Mouse (Mus musculus): ENCODE measurements at regions not wholly inside any gene's neighbourhood (a gene's known extent, or its start where the extent isn't known, plus 50 kb on each side); places are given as distances from the start of the nearest gene placed in this dataset.

DNA sequence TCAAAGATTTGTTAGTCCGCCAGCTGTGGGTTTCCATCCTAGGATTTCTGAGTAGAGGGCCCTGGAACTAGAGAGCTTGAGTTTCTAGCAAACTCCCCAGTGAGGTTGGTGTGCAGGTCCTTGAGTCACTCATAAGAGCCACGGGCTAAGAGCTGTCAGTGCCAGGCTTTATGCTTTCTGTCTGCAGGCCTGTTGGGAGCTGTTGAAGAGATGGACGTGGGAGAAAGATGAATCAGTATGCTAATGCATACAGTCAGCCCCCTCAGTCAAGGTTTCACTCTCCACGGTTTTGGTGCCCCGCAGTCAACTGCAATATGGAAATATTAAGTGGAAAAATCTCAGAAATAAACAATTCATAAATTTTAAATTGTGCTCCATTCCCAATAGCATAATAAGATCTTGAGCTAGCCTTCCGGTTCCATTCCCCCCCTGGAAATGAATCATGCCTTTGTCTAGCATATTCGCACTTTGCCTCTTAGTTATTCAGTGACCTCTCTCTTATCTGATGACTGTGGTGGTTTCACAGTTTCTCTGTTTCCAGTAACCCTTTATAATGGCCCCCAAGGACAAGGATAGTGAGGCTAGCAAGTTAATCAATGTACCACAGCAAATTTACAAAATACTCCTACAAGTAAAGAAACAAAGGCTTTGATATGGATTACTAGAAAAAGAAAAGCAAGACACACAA, 199.4 kb upstream of the Eci2 start:
- no peak for DNase-seq

DNA sequence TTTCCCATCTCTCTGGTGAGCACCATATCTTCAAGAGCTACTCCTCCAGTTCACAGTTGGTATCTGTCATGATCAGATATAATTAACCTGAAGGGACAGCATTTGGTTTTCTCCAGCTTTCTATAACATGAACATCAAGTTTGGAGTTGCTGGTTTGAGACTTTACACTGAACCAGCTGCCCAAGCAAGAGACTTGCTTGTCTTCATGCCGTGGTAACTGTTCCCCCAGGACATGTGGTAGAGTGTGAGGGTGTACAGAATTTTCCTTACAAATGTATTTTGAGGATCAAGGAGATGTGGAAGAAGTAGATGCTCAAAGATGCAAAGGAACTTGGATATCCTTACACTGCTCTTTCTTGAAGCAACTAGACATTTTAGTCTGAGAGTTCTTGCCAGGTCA, 200.0 kb upstream of the Eci2 start:
- no peak for DNase-seq

DNA sequence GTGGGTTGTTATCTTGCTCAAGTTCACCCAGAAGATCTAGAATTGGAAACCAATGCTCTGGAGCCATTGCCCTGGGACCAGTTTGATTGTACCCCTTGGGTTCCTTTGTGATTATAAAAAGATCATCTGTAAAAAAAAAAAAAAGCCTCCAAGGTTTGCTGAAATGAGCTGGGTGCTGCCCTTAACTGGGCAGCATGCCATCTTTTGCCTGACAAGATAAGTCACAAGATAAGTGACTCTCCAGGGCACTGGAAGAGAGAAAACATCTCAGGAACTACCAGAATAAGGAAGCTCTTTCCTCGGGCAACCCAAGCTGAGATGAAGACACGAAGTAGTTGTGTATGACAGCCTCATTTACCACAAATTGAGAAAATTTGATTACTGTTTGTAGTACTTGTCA, 202.7 kb upstream of the Eci2 start:
- DNase-seq, result no peak

DNA sequence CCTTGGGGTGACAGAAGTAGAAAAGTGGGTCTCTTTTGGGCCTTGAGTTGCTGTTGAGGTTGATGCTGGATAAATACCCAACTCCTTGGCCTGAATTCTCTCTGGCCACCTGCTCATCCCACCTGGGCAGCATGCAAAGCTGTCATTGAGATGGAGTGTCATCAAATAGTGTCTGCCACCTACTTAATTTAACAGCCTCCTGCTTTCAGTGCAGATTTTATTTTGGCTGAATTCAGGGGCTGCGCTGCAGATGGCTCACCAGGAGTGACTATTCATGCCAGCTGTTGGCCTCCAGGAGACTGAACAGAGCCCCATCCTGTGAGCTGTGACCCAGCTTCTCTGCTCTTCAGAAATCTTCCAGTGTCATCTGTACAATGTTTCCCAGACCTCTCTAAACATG, 206.7 kb upstream of the Eci2 start:
- DNase-seq, result no peak

DNA sequence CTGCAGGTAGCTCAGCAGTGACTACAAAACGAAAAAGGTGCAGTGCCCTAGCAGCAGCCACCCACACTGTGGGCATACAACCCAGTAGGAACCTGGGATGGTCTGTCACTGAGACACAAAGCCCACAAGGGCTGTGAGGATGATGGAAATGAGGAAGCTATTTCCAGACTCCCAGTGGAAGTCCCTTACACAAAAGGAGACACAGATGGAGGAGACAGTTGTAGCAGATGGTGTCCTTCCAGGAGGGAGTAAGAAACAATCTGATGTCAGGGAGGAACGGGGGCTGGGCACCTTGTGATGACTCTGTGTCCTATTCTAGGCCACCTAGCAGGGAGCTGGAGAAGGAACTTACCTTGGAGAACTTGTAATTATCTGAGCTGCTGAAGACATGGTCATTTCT, 214.5 kb upstream of the Eci2 start:
- no peak for DNase-seq

DNA sequence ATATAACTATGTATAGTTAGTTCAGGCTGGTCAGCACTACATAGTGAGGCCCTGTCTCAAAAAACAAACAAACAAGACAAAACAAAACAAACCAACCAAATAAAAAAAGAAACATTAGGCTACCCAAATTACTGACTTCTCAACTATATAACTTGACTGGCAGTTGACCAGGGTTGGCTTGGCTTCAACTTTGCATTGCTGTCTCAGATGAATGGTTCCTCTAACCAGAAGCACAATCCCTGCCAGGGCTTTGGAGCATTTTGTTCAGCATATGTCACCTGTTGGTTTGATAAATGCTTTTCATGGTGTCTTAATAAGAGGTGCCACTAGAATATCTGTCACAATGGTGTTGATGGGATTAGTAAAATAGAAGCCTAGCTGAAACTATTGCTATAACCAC, 217.1 kb upstream of the Eci2 start:
- no peak for DNase-seq

DNA sequence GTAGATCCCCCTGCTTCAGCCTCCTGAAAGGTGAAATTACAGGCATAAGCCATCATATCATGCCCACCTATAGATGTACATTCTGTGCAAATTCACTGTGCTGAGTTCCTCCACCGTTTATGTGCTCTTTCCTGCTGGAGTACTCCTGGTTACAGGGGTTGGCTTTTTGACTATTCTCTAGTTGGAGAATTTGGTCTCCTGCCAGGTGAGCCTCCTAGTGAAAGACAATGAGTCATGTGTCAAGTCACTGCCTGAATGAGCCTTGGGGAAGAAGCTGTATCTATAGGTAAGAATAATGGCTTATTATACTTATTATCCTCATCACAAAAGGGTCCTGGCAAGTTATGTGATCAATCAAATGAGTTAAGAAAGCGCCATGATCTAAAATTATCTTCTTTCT, 230.5 kb upstream of the Eci2 start:
- DNase-seq, result no peak

DNA sequence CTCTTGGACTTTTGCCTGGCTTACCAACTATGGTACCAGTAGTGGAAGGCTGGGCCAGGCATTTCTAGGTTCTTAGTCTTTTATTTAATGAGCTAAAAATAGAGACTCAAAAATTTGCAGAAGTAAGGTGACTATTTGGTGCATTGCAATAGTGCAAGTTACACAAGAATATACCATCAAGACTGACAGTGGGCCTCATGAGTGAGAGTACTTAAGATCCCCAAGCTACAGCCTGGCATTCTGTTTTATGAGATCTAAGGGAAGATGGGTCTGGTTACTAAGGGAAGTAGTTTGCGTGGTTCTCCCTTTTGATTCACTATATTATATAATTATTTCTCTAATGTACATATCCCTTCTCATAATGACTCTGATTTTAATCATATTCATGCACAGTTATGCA, 231.8 kb upstream of the Eci2 start:
- no peak for DNase-seq

DNA sequence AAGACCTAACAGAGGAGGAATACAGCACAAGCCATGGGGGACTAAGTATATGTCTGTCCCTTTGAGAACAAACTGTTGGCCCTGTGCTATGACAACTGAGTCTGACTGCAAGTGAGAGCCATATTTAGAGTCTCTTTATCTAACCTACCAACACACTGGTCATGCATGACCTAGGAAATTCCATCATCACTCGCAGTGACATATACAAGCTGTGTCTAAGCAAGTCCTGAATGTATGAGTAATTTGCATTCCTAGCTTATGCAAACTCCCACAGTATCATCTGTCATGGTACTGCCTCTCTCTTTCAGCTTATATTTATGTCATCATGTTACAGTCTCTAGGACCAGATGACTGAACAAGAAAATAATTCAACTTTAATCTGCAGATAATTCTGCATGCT, 257.1 kb upstream of the Eci2 start:
- DNase-seq, result no peak

DNA sequence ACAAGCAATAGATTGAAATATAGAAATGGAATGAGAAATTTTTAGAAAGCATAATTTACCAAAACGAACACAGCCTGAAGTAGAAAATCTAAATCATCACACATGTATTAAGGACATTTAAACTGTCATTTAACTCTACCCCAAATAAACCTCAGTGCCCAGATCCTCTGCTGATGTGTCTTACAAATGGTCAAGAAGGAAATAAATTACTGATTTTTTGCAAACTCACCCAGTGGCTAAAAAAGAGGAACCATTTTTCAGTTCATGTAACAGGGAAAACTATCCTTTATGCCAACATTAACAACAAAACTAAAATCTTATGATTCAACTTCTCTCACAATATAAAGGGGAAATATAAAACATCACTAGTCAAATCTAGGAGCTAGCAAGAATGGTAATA, 275.2 kb upstream of the Eci2 start:
- no peak for DNase-seq

DNA sequence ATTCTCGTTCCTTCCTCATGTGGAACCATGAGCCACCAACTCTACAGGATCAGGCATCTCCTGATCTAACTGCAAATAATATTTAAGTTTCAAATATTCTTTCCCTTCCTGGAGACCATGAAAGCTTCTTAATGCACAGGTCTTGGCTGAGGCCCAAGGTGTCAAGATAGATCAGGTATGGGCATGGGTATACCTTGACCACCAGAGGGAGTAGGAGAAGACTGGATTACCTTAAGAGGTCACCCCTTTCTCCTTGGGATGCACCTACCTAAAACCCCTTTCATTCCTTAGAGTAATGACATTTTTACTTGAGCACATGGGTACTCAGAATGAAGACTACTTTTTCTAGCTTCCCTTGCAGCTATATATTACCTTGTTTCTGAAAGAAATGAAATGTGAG, 289.9 kb upstream of the Eci2 start:
- DNase-seq, result no peak

DNA sequence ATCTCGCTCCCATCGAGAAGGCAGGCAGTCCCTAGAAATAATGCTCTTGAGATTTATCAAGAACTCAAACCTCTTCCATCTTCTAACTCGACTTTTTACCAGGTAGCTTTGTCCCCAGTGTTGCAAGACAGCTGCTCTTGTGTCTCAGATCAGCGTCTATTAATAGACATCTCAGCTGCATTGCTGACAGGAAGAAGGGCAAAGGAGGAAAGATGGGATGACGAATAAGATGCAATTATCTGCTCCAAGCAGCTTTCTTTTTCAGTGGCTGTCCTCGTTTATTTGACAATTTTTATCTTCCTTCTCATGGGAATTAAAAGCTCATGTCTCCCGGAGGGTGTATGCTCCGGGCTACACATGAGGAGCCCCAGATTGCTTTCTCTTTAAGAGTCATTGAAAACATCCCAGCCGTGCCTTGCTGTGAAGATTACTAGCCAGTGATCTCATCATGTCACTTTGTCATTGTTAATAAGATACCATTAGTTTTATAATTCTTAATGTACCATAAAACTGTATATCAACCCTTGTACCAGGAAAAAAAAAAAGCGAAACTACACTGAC, 299.9 kb upstream of the Eci2 start:
- no peak for DNase-seq

DNA sequence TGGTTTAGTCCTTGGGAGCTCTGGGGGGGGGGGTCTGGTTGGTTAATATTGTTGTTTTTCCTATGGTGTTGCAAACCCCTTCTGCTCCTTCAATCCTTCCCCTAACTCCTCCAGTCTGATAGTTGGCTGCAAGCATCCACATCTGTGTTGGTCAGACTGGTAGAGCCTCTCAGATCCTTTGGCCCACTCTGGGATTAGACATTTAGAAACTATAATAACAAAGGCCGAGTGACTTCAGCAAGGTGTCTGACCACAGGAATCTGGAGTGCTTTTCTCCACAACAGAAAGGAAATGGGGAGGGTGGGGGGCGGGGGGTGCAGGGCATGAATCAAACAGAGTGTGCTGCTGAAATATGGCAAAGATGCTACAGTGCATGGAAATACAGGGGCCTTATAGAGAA, 301.4 kb upstream of the Eci2 start:
- DNase-seq, result no peak

DNA sequence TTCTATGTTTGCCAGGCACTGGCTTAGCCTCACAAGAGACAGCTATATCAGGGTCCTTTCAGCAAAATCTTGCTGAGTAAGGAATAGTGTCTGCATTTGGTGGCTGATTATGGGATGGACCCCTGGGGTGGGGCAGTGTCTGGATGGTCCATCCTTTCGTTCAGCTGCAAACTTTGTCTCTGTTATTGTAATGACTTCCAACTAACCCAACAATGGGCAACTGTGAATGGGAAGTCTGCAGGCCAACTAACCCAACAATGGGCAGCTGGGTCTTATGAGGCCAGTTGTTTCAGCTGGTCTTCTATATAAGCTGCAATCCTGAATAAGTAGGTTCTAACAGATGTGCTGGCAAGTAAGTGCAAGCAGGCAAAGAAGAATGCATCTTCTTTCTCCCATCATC, 304.0 kb upstream of the Eci2 start:
- DNase-seq, result no peak

DNA sequence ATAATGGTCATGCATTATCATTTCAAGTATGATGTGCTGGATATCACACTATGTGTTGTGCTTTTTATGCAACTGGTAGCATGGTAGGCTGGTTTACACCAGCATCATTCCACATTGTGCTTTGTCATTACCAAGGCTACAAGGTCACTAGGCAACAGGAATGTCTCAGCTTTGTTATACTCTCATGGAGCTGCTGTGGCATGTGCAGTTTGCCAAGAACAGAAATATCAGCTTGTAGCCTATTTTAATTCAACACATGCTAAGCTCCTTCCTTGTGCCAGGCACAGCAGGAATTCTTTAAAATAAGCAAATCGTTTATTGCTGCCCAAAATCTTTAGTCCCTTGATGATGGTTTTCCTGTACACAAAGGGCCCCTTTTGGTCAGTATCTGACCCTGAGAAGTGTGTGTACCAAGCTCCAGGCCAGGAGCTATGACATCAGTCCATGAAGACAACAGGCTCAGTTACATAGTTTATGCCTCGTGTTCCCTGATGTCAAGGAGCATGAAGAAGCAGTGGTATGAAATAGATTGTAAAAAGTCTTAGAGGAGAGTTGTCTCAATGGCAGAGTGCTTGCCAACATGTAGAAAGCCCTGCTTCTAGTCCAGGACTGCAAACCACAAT, 314.0 kb upstream of the Cdyl start:
- no peak for DNase-seq

DNA sequence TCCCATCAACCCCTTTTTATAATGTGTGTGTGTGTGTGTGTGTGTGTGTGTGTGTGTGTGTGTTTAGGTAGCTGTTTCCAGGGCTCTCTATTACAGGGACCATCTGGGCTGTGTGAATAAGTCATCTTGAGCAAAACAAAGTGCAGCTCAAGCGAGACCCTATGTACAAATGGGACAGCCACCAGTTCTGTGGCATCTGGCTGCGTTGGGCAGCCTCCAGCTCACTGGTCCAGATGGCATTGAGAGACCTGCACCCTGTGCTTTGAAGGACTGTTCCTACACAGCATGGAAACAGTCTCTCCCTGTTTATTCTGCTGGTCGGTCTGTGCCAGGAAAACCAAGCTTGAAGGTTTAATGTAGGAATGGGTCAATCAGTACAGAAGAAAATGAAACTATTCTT, 311.4 kb upstream of the Cdyl start:
- no peak for DNase-seq

DNA sequence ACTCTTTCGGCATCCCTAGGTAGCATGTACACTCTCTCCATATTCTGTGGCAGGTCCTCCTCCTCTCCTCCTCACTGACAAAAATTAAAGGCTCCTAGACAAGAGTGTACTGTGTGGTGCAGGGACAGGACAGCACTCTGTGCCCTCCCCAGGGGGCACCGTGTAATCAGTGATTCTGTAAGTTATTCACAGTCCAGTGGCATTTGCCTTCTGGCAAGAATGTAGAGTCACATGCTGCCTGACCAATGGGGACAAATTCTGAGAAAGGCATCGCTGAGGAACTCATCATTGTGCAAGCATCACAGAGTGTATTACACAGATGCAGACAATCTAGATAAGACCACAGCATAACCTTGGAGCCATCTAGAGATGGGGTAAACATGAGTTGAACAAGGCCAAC, 300.3 kb upstream of the Cdyl start:
- no peak for DNase-seq

DNA sequence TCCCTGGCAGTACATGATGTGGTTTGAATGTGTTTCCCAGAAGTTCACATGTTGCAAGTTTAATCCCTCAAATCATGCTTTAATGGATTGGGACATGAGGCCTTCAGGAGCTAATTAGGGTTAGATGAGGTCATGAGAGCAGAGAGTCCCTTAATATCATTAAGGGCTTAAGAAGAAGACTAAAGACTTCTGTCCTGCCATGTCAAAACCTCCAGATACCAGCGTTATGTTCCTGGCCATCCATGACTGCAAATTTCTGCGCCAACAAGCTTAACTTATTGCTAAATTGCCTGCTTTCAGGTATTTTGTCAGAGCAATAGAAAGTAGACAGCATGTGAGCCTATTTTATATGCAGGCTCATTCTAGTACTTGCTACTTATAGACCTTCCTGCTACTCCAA, 282.1 kb upstream of the Cdyl start:
- no peak for DNase-seq

DNA sequence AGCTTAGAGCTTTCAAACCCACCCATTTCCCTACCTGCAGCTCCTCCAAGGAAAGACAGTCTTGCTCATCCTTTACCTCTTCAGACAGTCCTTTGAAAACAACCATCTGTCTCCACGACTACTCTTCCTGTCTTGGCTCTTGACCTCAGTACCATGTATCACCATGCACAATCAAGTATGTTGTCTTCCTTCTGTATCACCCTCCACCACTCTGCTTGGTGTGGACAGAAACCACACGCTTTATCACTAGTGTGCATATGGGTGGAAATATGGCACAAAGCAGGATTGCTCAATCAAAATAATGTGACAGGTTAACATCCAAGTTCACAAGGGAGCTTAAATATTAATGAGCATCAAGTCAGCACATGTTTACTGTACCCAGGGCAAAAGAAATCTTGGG, 280.1 kb upstream of the Cdyl start:
- DNase-seq, result no peak

DNA sequence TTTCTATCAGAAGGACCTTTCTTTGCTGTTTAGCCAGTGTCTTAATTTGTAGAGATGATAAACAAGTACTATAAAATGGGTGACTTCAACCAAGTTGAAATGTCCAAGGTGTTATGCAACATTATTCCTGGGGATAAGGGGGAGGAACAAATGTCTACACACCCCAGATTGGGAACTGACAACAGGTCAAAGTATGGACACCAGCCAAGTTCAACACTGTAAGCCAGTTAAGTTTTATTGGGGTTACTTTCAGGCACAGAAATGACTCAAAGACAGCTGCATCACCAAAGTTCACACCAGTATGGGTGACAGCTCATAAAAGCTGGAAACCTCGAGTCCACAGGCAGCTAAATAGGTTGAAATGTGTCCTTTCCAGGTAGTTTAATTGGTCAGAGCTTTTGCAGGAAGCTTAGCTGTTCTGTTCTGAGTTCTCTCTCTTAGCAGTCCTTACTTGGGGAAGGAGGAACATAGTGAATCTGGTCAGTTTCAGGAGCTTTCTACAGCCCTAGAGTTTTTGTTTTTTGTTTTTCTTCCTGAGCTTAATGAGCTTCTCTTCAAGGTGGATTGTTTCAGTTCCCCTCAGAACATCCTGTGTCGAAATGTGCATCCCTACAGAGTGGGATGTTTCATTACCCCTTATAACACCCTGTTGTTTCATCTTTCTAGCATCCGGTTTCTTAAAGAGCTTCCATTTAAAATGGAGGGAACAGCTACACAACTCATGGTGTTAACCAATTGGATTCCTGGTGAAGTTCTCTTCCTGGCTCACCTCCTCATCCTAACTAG, 279.2 kb upstream of the Cdyl start:
- DNase-seq, result no peak

DNA sequence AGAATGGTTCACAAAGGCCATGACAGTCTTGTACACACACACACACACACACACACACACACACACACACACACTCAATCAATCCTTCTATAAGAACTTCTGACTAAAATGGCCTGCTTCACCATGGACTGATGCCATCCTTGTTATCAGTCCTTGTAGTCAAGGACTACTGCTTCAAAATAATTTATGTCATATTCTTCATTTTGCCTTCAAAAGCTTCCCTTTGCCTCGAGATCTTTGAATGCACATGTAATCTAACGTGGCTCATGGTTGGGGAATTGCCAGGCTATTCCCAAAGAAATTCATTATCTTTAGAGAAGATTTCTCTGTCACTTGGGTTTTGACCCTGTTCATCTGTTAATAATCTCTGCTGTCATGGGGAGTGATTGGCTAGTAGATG, 278.0 kb upstream of the Cdyl start:
- DNase-seq, result no peak

DNA sequence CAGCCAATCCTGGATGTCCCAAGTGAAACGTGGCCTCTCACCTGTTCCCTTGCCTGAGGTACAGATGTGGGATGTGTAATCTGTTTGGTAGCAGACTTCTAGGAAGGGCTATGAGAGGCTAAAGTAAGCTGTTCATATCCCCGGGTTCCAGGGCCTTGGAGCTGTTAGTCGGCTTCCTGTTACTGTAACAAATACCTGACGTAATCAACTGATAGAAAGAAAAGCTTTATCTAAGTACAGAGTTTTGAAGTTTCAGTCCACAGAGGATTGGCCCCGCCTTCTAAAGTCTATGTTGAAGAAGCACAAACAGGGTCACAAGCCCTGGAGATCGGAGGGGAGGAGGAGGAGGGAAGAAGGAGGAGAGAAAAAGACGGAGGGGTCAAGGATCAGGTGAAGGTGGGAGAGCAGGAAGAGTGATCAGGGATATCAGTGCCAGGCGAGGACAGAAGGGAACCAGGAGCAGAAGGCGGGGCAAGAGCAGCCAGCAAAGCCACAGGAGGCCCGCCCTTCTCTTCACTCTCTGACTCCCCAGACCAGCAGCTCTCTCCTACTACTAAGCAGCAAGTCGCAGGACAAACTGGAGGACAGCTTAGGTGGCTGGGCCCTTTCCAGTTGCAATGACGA, 276.5 kb upstream of the Cdyl start:
- no peak for DNase-seq

DNA sequence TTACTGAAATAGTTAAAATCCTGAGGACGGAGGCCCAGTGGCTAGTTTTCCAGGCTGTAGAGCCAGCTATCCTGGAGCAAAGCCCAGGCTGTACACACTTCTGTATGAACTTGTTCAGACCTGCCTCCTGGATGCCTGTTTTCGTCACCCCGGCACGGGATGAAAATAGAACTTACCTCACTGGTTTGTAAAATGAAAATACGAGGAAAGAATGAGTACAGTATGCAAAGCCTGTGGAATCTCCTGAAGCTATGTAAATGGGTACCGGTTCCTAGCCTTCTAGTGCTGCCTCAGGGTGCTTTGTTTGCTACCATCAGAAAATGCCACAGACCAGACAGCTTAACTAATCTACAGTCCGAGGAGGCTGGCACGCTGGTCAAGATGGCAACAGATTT, 276.0 kb upstream of the Cdyl start:
- DNase-seq, result no peak

DNA sequence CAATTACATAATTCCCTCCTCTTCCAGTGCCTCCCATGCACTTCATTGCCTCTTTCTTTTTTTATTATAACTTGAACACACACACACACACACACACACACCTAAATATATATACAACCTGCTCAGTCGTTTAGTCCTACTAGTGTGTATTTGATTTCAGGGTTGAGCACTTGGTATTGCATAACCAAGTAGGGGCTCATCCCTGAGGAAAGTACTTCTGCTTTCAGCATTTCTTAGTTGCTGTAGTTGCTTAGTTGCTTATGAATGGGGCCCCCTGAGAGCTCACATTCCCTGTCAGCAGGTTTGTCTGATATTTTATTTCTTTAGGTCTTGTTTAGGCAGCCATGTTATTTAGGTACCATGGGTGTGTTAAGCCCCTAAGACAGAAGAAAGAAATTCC, 271.3 kb upstream of the Cdyl start:
- no peak for DNase-seq

All from embryo, embryonic 11 days (tissue).